ENCODE assay signal across 8 mouse cellular contexts in genomic region chr7:30193013-30193412, GRCm38 (mm10). TPM values are rescaled to one million over a fixed set of nuclear protein-coding genes. Genes with fewer than 3 reads are reported as not detected.
DNase-seq lines count a peak whose midpoint lies in the region; ATAC-seq and TF ChIP-seq lines count a peak whose summit lies in the region.

No protein-coding gene starts in this region.

- H3K4me2 ChIP-seq in lung, embryonic 14.5 days = peak overlapping the region; percentile 64
- peak overlapping the region; percentile 80 for H3K4me2 ChIP-seq in embryonic facial prominence, embryonic 13.5 days
- peak overlapping the region; percentile 71 for H3K4me2 ChIP-seq in intestine, embryonic 16.5 days (ENCODE audit: low read depth, low read length)
- H3K4me2 ChIP-seq in neural tube, embryonic 14.5 days (ENCODE audit: low read depth, low read length) = peak overlapping the region; percentile 87

- peak overlapping the region; percentile 71 for H3K4me3 ChIP-seq in lung, embryonic 14.5 days (ENCODE audit: low read depth, low read length)
- H3K4me3 ChIP-seq in embryonic facial prominence, embryonic 13.5 days = peak overlapping the region; percentile 81
- H3K4me3 ChIP-seq in intestine, embryonic 16.5 days (ENCODE audit: low read length) = peak overlapping the region; percentile 72
- H3K4me3 ChIP-seq in neural tube, embryonic 14.5 days (ENCODE audit: low read depth, low read length) = peak overlapping the region; percentile 80

- no peaks in the 10 kb centered on the region for H3K27me3 ChIP-seq in lung, embryonic 14.5 days (ENCODE audit: insufficient read depth, low read length)
- H3K27me3 ChIP-seq in embryonic facial prominence, embryonic 13.5 days = no peaks in the 10 kb centered on the region
- no peaks in the 10 kb centered on the region for H3K27me3 ChIP-seq in intestine, embryonic 16.5 days (replicated peaks; ENCODE audit: control insufficient read depth, insufficient read depth, low read length)
- H3K27me3 ChIP-seq in neural tube, embryonic 14.5 days (ENCODE audit: control insufficient read depth, insufficient read depth, low read length) = no peaks in the 10 kb centered on the region

- H3K4me1 ChIP-seq in lung, embryonic 14.5 days (ENCODE audit: insufficient read depth) = peaks cover 6% of the 10 kb centered on the region; the same call in 1 of the 2 replicates
- peaks cover 21% of the 10 kb centered on the region for H3K4me1 ChIP-seq in embryonic facial prominence, embryonic 13.5 days
- peaks cover 16% of the 10 kb centered on the region for H3K4me1 ChIP-seq in intestine, embryonic 16.5 days (ENCODE audit: control insufficient read depth, insufficient read depth, low read length)
- H3K4me1 ChIP-seq in neural tube, embryonic 14.5 days (ENCODE audit: control insufficient read depth, insufficient read depth, low read length) = peaks cover 15% of the 10 kb centered on the region

- H3K9ac ChIP-seq in lung, embryonic 14.5 days = peak overlapping the region; percentile 75
- H3K9ac ChIP-seq in embryonic facial prominence, embryonic 13.5 days = peak overlapping the region; percentile 84
- peak overlapping the region; percentile 88 for H3K9ac ChIP-seq in intestine, embryonic 16.5 days (ENCODE audit: low read depth, low read length)
- peak overlapping the region; percentile 77; the same call in 1 of the 2 replicates for H3K9ac ChIP-seq in neural tube, embryonic 14.5 days (replicated peaks; ENCODE audit: low read depth, low read length)

- DNase-seq in lung, embryonic 14.5 days = peak; percentile 28
- DNase-seq in lung, postnatal 25 days (ENCODE audit: low spot score) = no peak
- no peak for DNase-seq in MN1 (ENCODE audit: low spot score)
- DNase-seq in layer of hippocampus, postnatal 14 days (ENCODE audit: low spot score in 2 of 2) = no peak
- DNase-seq in frontal cortex, postnatal 25 days (ENCODE audit: low spot score in 2 of 2) = no peak

- no peaks in the 10 kb centered on the region for H3K9me3 ChIP-seq in lung, embryonic 14.5 days (ENCODE audit: low read depth, low read length)
- H3K9me3 ChIP-seq in embryonic facial prominence, embryonic 13.5 days = no peaks in the 10 kb centered on the region
- H3K9me3 ChIP-seq in intestine, embryonic 16.5 days (ENCODE audit: control insufficient read depth, low read length) = no peaks in the 10 kb centered on the region
- H3K9me3 ChIP-seq in neural tube, embryonic 14.5 days (ENCODE audit: control insufficient read depth, low read length) = no peaks in the 10 kb centered on the region

- 0 out of 2 replicates have a peak, but pooled peaks have one; percentile 5 for ATAC-seq in lung, embryonic 14.5 days (ENCODE audit: insufficient read depth)
- 0 out of 2 replicates have a peak, but pooled peaks have one; percentile 38 for ATAC-seq in embryonic facial prominence, embryonic 13.5 days (ENCODE audit: insufficient number of reproducible peaks, insufficient read depth, low FRiP score, low TSS enrichment, low read depth)
- no peak for ATAC-seq in intestine, embryonic 16.5 days
- no peak for ATAC-seq in neural tube, embryonic 14.5 days (ENCODE audit: low read depth)

- TF ChIP-seq CTCF in lung, embryonic 14.5 days (IDR thresholded peaks at IDR 0.05; ENCODE audit: low read depth) = no peak

- peaks cover 46% of the 10 kb centered on the region for H3K36me3 ChIP-seq in lung, embryonic 14.5 days (ENCODE audit: insufficient read depth)
- peaks cover 43% of the 10 kb centered on the region for H3K36me3 ChIP-seq in embryonic facial prominence, embryonic 13.5 days
- H3K36me3 ChIP-seq in intestine, embryonic 16.5 days (ENCODE audit: control insufficient read depth, insufficient read depth, low read length) = peaks cover 11% of the 10 kb centered on the region
- H3K36me3 ChIP-seq in neural tube, embryonic 14.5 days (ENCODE audit: control insufficient read depth, insufficient read depth, low read length) = peaks cover 32% of the 10 kb centered on the region

- no peak overlapping the region for H3K27ac ChIP-seq in lung, embryonic 14.5 days (ENCODE audit: low read depth)
- H3K27ac ChIP-seq in embryonic facial prominence, embryonic 13.5 days = peak overlapping the region; percentile 90
- H3K27ac ChIP-seq in intestine, embryonic 16.5 days (ENCODE audit: low read length) = peak overlapping the region; percentile 80; the same call in 1 of the 2 replicates
- H3K27ac ChIP-seq in neural tube, embryonic 14.5 days (ENCODE audit: low read depth, low read length) = no peak overlapping the region

- WGBS in lung, embryonic 14.5 days = 25% methylated on average over 9 of the region's 9 CpGs
- 20% methylated on average over 9 of the region's 9 CpGs for WGBS in embryonic facial prominence, embryonic 13.5 days
- 31% methylated on average over 9 of the region's 9 CpGs for WGBS in intestine, embryonic 16.5 days
- WGBS in neural tube, embryonic 14.5 days = 16% methylated on average over 8 of the region's 9 CpGs

RNA-seq across cellular contexts. Expression of gene Capns1, which starts 5.6 kb away (rescaled TPM):
- polyA plus RNA-seq in lung, embryonic 14.5 days (2014; fragmentation: Nextera tagmentation; extraction: Ambion mirVana) = 78.3 and 80.3 TPM in 2 replicates
- 92.0 and 110 TPM in 2 replicates for polyA plus RNA-seq in embryonic facial prominence, embryonic 13.5 days (2015; fragmentation: Nextera tagmentation; extraction: Ambion mirVana)
- polyA plus RNA-seq in intestine, embryonic 16.5 days (2015; fragmentation: Nextera tagmentation; extraction: Ambion mirVana) = 80.2 and 86.9 TPM in 2 replicates
- 61.7 and 63.1 TPM in 2 replicates for polyA plus RNA-seq in neural tube, embryonic 14.5 days (2014; fragmentation: Nextera tagmentation; extraction: Ambion mirVana)
- total RNA-seq in layer of hippocampus, postnatal 14 days (2021) = 100 to 1,000 TPM; 206 to 239 TPM

RNA-seq across cellular contexts. Expression of gene Cox7a1, which starts 9.1 kb away (rescaled TPM):
- 4.5 and 8.0 TPM in 2 replicates for polyA plus RNA-seq in lung, embryonic 14.5 days (2014; fragmentation: Nextera tagmentation; extraction: Ambion mirVana)
- 3.7 and 4.7 TPM in 2 replicates for polyA plus RNA-seq in embryonic facial prominence, embryonic 13.5 days (2015; fragmentation: Nextera tagmentation; extraction: Ambion mirVana)
- polyA plus RNA-seq in intestine, embryonic 16.5 days (2015; fragmentation: Nextera tagmentation; extraction: Ambion mirVana) = 41.5 and 50.1 TPM in 2 replicates
- polyA plus RNA-seq in neural tube, embryonic 14.5 days (2014; fragmentation: Nextera tagmentation; extraction: Ambion mirVana) = 4.7 and 5.9 TPM in 2 replicates
- total RNA-seq in layer of hippocampus, postnatal 14 days (2021) = 1 to 10 TPM; 6.2 to 8.6 TPM

RNA-seq across cellular contexts. Expression of gene Zfp146, which starts 23.5 kb away (rescaled TPM):
- 16.8 and 17.0 TPM in 2 replicates for polyA plus RNA-seq in lung, embryonic 14.5 days (2014; fragmentation: Nextera tagmentation; extraction: Ambion mirVana)
- polyA plus RNA-seq in embryonic facial prominence, embryonic 13.5 days (2015; fragmentation: Nextera tagmentation; extraction: Ambion mirVana) = 23.7 and 24.2 TPM in 2 replicates
- polyA plus RNA-seq in intestine, embryonic 16.5 days (2015; fragmentation: Nextera tagmentation; extraction: Ambion mirVana) = 9.2 and 9.7 TPM in 2 replicates
- 9.9 and 17.6 TPM in 2 replicates for polyA plus RNA-seq in neural tube, embryonic 14.5 days (2014; fragmentation: Nextera tagmentation; extraction: Ambion mirVana)
- 10 to 100 TPM; 48.4 to 52.6 TPM for total RNA-seq in layer of hippocampus, postnatal 14 days (2021)

RNA-seq across cellular contexts. Expression of gene Polr2i, which starts 38.7 kb away (rescaled TPM):
- 187 and 192 TPM in 2 replicates for polyA plus RNA-seq in lung, embryonic 14.5 days (2014; fragmentation: Nextera tagmentation; extraction: Ambion mirVana)
- 180 and 201 TPM in 2 replicates for polyA plus RNA-seq in embryonic facial prominence, embryonic 13.5 days (2015; fragmentation: Nextera tagmentation; extraction: Ambion mirVana)
- polyA plus RNA-seq in intestine, embryonic 16.5 days (2015; fragmentation: Nextera tagmentation; extraction: Ambion mirVana) = 99.2 and 103 TPM in 2 replicates
- polyA plus RNA-seq in neural tube, embryonic 14.5 days (2014; fragmentation: Nextera tagmentation; extraction: Ambion mirVana) = 176 and 217 TPM in 2 replicates
- total RNA-seq in layer of hippocampus, postnatal 14 days (2021) = 10 to 100 TPM; 53.9 to 58.0 TPM

RNA-seq across cellular contexts. Expression of gene Tbcb, which starts 39.1 kb away (rescaled TPM):
- 175 and 182 TPM in 2 replicates for polyA plus RNA-seq in lung, embryonic 14.5 days (2014; fragmentation: Nextera tagmentation; extraction: Ambion mirVana)
- 213 and 214 TPM in 2 replicates for polyA plus RNA-seq in embryonic facial prominence, embryonic 13.5 days (2015; fragmentation: Nextera tagmentation; extraction: Ambion mirVana)
- polyA plus RNA-seq in intestine, embryonic 16.5 days (2015; fragmentation: Nextera tagmentation; extraction: Ambion mirVana) = 139 and 142 TPM in 2 replicates
- polyA plus RNA-seq in neural tube, embryonic 14.5 days (2014; fragmentation: Nextera tagmentation; extraction: Ambion mirVana) = 402 and 413 TPM in 2 replicates
- 100 to 1,000 TPM; 135 to 139 TPM for total RNA-seq in layer of hippocampus, postnatal 14 days (2021)

Comparison
In these comparisons a context has a peak if more than half of its experiments do, and no peak if none do; other contexts are left out.
1. ATAC-seq: peak in lung, embryonic 14.5 days (single experiment) and embryonic facial prominence, embryonic 13.5 days (single experiment); none in intestine, embryonic 16.5 days (single experiment) and neural tube, embryonic 14.5 days (single experiment).
2. H3K27ac ChIP-seq: peak in embryonic facial prominence, embryonic 13.5 days (single experiment) and intestine, embryonic 16.5 days (single experiment); none in lung, embryonic 14.5 days (single experiment) and neural tube, embryonic 14.5 days (single experiment).
3. Peak in every context shown above with its lines, with median percentiles within 50 percentile points of each other: H3K4me2 ChIP-seq, H3K4me3 ChIP-seq and H3K9ac ChIP-seq.